Mouse (Mus musculus): ENCODE data around the gene Tada3. TPM values are rescaled to one million over a fixed set of nuclear protein-coding genes. Genes with fewer than 3 reads are reported as not detected.
A peak's percentile ranks its signal among the peaks of the same experiment; 100 is the strongest.

Tada3 gene
- polyA plus RNA-seq, 1 experiment from 2014 or later = 68.2 TPM

GRCm38 (mm10) chr6:113377172-113377495, 549 bp downstream of the Tada3 start:
- ATAC-seq (no peak; the same call in 1 of the 2 replicates), DNase-seq (ENCODE audit: low spot score) (no peak)
- Histone ChIP-seq H3K27ac (ENCODE audit: low read depth, low read length) (peak overlapping the region; percentile 69), H3K9ac (ENCODE audit: low read length) (peak overlapping the region; percentile 89), H3K36me3 (ENCODE audit: control insufficient read depth, insufficient read depth, low read length) (peaks cover 56% of the 10 kb centered on the region), H3K9me3 (replicated peaks; ENCODE audit: control insufficient read depth, low read length) (no peaks in the 10 kb centered on the region), H3K4me2 (ENCODE audit: low read length) (peak overlapping the region; percentile 73), H3K4me1 (ENCODE audit: control insufficient read depth, insufficient read depth, low read length) (peaks cover 11% of the 10 kb centered on the region; the same call in 1 of the 2 replicates), H3K4me3 (ENCODE audit: low read depth, low read length) (peak overlapping the region; percentile 84), H3K27me3 (replicated peaks; ENCODE audit: control insufficient read depth, insufficient read depth, low read length) (no peaks in the 10 kb centered on the region)
- 10% methylated on average over 7 of the region's 7 CpGs for WGBS

GRCm38 (mm10) chr6:113373491-113373890, 4.2 kb downstream of the Tada3 start:
- Histone ChIP-seq H3K9me3 (replicated peaks; ENCODE audit: control insufficient read depth, low read length) (no peaks in the 10 kb centered on the region), H3K4me3 (ENCODE audit: low read depth, low read length) (no peak overlapping the region), H3K27ac (ENCODE audit: low read depth, low read length) (no peak overlapping the region), H3K36me3 (ENCODE audit: control insufficient read depth, insufficient read depth, low read length) (peaks cover 73% of the 10 kb centered on the region), H3K4me2 (ENCODE audit: low read length) (no peak overlapping the region), H3K4me1 (ENCODE audit: control insufficient read depth, insufficient read depth, low read length) (peaks cover 7% of the 10 kb centered on the region; the same call in 1 of the 2 replicates), H3K27me3 (replicated peaks; ENCODE audit: control insufficient read depth, insufficient read depth, low read length) (no peaks in the 10 kb centered on the region), H3K9ac (ENCODE audit: low read length) (no peak overlapping the region)
- DNase-seq (ENCODE audit: low spot score) (no peak), ATAC-seq (no peak)
- WGBS = 95% methylated on average over 4 of the region's 4 CpGs

- no peaks in the 10 kb centered on the region for H3K27me3 ChIP-seq (replicated peaks; ENCODE audit: control insufficient read depth, insufficient read depth, low read length)
- no peak overlapping the region for H3K4me2 ChIP-seq (ENCODE audit: low read length)
- WGBS = 95% methylated on average over 20 of the region's 20 CpGs
- H3K9me3 ChIP-seq (replicated peaks; ENCODE audit: control insufficient read depth, low read length) = no peaks in the 10 kb centered on the region
- DNase-seq (ENCODE audit: low spot score) = no peak
- H3K9ac ChIP-seq (ENCODE audit: low read length) = no peak overlapping the region
- no peak overlapping the region for H3K4me3 ChIP-seq (ENCODE audit: low read depth, low read length)
- no peak for ATAC-seq
- peaks cover 88% of the 10 kb centered on the region for H3K36me3 ChIP-seq (ENCODE audit: control insufficient read depth, insufficient read depth, low read length)
- no peaks in the 10 kb centered on the region for H3K4me1 ChIP-seq (ENCODE audit: control insufficient read depth, insufficient read depth, low read length)
- H3K27ac ChIP-seq (ENCODE audit: low read depth, low read length) = no peak overlapping the region
Observed at GRCm38 (mm10) chr6:113370194-113370929, 7.3 kb downstream of the Tada3 start.

- Histone ChIP-seq H3K9me3 (replicated peaks; ENCODE audit: control insufficient read depth, low read length) (no peaks in the 10 kb centered on the region), H3K9ac (ENCODE audit: low read length) (no peak overlapping the region), H3K4me3 (ENCODE audit: low read depth, low read length) (no peak overlapping the region), H3K27ac (ENCODE audit: low read depth, low read length) (no peak overlapping the region), H3K4me1 (ENCODE audit: control insufficient read depth, insufficient read depth, low read length) (no peaks in the 10 kb centered on the region), H3K4me2 (ENCODE audit: low read length) (no peak overlapping the region), H3K27me3 (replicated peaks; ENCODE audit: control insufficient read depth, insufficient read depth, low read length) (no peaks in the 10 kb centered on the region), H3K36me3 (ENCODE audit: control insufficient read depth, insufficient read depth, low read length) (peaks cover 70% of the 10 kb centered on the region)
- 70% methylated on average over 5 of the region's 5 CpGs for WGBS
- ATAC-seq (no peak), DNase-seq (ENCODE audit: low spot score) (no peak)
Observed at GRCm38 (mm10) chr6:113368577-113368976, 9.1 kb downstream of the Tada3 start.

GRCm38 (mm10) chr6:113368124-113368523, 9.6 kb downstream of the Tada3 start:
- Histone ChIP-seq H3K36me3 (ENCODE audit: control insufficient read depth, insufficient read depth, low read length) (peaks cover 66% of the 10 kb centered on the region), H3K9ac (ENCODE audit: low read length) (no peak overlapping the region), H3K4me1 (ENCODE audit: control insufficient read depth, insufficient read depth, low read length) (no peaks in the 10 kb centered on the region), H3K27ac (ENCODE audit: low read depth, low read length) (no peak overlapping the region), H3K4me2 (ENCODE audit: low read length) (no peak overlapping the region), H3K27me3 (replicated peaks; ENCODE audit: control insufficient read depth, insufficient read depth, low read length) (no peaks in the 10 kb centered on the region), H3K9me3 (replicated peaks; ENCODE audit: control insufficient read depth, low read length) (no peaks in the 10 kb centered on the region), H3K4me3 (ENCODE audit: low read depth, low read length) (no peak overlapping the region)
- no peak for ATAC-seq
- 91% methylated on average over 7 of the region's 7 CpGs for WGBS
- DNase-seq (ENCODE audit: low spot score) = no peak

GRCm38 (mm10) chr6:113367574-113367973, 10.1 kb downstream of the Tada3 start:
- H3K9me3 ChIP-seq (replicated peaks; ENCODE audit: control insufficient read depth, low read length) = no peaks in the 10 kb centered on the region
- 100% methylated on average over 1 of the region's 1 CpGs for WGBS
- no peak overlapping the region for H3K27ac ChIP-seq (ENCODE audit: low read depth, low read length)
- ATAC-seq = no peak
- H3K27me3 ChIP-seq (replicated peaks; ENCODE audit: control insufficient read depth, insufficient read depth, low read length) = no peaks in the 10 kb centered on the region
- H3K4me3 ChIP-seq (ENCODE audit: low read depth, low read length) = no peak overlapping the region
- peaks cover 60% of the 10 kb centered on the region for H3K36me3 ChIP-seq (ENCODE audit: control insufficient read depth, insufficient read depth, low read length)
- H3K9ac ChIP-seq (ENCODE audit: low read length) = no peak overlapping the region
- no peak for DNase-seq (ENCODE audit: low spot score)
- no peak overlapping the region for H3K4me2 ChIP-seq (ENCODE audit: low read length)
- H3K4me1 ChIP-seq (ENCODE audit: control insufficient read depth, insufficient read depth, low read length) = no peaks in the 10 kb centered on the region

GRCm38 (mm10) chr6:113366639-113367038, 11.0 kb downstream of the Tada3 start:
- no peaks in the 10 kb centered on the region for H3K9me3 ChIP-seq (replicated peaks; ENCODE audit: control insufficient read depth, low read length)
- H3K4me2 ChIP-seq (ENCODE audit: low read length) = no peak overlapping the region
- H3K4me1 ChIP-seq (ENCODE audit: control insufficient read depth, insufficient read depth, low read length) = no peaks in the 10 kb centered on the region
- H3K9ac ChIP-seq (ENCODE audit: low read length) = no peak overlapping the region
- H3K27me3 ChIP-seq (replicated peaks; ENCODE audit: control insufficient read depth, insufficient read depth, low read length) = no peaks in the 10 kb centered on the region
- no peak overlapping the region for H3K4me3 ChIP-seq (ENCODE audit: low read depth, low read length)
- 91% methylated on average over 6 of the region's 6 CpGs for WGBS
- no peak for DNase-seq (ENCODE audit: low spot score)
- no peak for ATAC-seq
- H3K36me3 ChIP-seq (ENCODE audit: control insufficient read depth, insufficient read depth, low read length) = peaks cover 51% of the 10 kb centered on the region
- no peak overlapping the region for H3K27ac ChIP-seq (ENCODE audit: low read depth, low read length)

- Histone ChIP-seq H3K27ac (ENCODE audit: low read depth, low read length) (no peak overlapping the region), H3K4me1 (ENCODE audit: control insufficient read depth, insufficient read depth, low read length) (no peaks in the 10 kb centered on the region), H3K9ac (ENCODE audit: low read length) (no peak overlapping the region), H3K36me3 (ENCODE audit: control insufficient read depth, insufficient read depth, low read length) (peaks cover 31% of the 10 kb centered on the region), H3K4me2 (ENCODE audit: low read length) (no peak overlapping the region), H3K9me3 (replicated peaks; ENCODE audit: control insufficient read depth, low read length) (no peaks in the 10 kb centered on the region), H3K27me3 (replicated peaks; ENCODE audit: control insufficient read depth, insufficient read depth, low read length) (no peaks in the 10 kb centered on the region), H3K4me3 (ENCODE audit: low read depth, low read length) (no peak overlapping the region)
- no peak for ATAC-seq
- no peak for DNase-seq (ENCODE audit: low spot score)
- WGBS = 74% methylated on average over 8 of the region's 8 CpGs
Observed at GRCm38 (mm10) chr6:113364518-113365135, 13.1 kb downstream of the Tada3 start.

GRCm38 (mm10) chr6:113362241-113362640, 15.4 kb downstream of the Tada3 start:
- no peak for ATAC-seq

More at GRCm38 (mm10) chr6:113362241-113362640, 15.4 kb downstream of the Tada3 start:
- no peak overlapping the region for H3K4me2 ChIP-seq (ENCODE audit: low read length)
- H3K9ac ChIP-seq (ENCODE audit: low read length) = no peak overlapping the region
- 100% methylated on average over 1 of the region's 1 CpGs for WGBS
- no peak for DNase-seq (ENCODE audit: low spot score)
- no peak overlapping the region for H3K4me3 ChIP-seq (ENCODE audit: low read depth, low read length)
- no peaks in the 10 kb centered on the region for H3K27me3 ChIP-seq (replicated peaks; ENCODE audit: control insufficient read depth, insufficient read depth, low read length)
- H3K27ac ChIP-seq (ENCODE audit: low read depth, low read length) = no peak overlapping the region
- H3K9me3 ChIP-seq (replicated peaks; ENCODE audit: control insufficient read depth, low read length) = no peaks in the 10 kb centered on the region
- H3K36me3 ChIP-seq (ENCODE audit: control insufficient read depth, insufficient read depth, low read length) = peaks cover 8% of the 10 kb centered on the region
- no peaks in the 10 kb centered on the region for H3K4me1 ChIP-seq (ENCODE audit: control insufficient read depth, insufficient read depth, low read length)

Data from forebrain, embryonic 14.5 days (tissue).